ENCODE assay signal across 8 mouse cellular contexts in the genomic region with DNA sequence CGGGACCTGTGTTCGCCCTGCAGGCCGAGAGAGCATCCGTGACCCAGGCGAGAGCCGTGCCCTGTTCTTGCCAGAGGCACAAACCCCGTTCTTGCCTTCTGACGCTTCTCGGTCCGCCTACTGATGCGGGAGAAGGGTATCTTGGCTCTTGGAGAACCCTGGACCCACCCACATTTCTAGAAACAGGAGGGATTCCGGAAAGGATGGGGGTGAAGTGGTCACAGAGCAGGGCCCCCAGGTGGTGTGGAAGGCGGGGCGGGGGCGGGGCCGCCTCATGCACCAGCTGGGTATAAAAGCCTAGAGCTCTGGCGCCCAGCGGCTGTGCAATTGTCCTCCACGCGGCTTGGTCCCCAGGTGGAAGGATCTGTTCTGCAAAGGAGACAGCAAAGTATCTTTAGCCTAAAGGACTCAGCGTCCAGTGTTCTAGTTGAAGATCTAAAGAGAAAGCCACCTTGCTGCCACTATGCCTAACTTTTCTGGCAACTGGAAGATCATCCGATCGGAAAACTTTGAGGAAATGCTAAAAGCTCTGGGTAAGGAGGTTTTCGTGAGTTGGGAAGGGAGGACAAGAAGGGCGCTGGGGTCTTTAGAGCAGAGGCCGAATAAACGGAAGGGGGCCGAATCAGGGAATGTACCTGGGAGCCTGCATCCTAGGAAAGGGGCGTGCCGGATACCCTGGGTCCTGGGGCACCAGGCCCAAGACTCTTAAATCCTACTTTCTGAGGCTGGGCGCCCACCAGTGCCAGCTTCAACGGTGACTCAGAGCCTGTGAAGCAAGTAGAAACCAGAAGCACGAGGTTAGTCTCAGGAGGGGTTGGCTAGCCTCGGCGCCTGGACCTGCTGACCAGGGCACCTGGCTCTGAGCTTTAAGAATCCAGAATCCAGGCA. TPM values are rescaled to one million over a fixed set of nuclear protein-coding genes. Genes with fewer than 3 reads are reported as not detected.
A peak's percentile ranks its signal among the peaks of the same experiment; 100 is the strongest.
DNase-seq lines count a peak whose midpoint lies in the region; ATAC-seq lines count a peak whose summit lies in the region.

Crabp2 (plus strand) TSS at position 289 of the 888 bp plus-strand sequence.

- peak within 1 kb of the TSS; percentile 96 for H3K27ac ChIP-seq in limb, embryonic 12.5 days
- no peak within 1 kb of the TSS for H3K27ac ChIP-seq in neural tube, embryonic 15.5 days (replicated peaks)

- DNase-seq in adrenal gland, postnatal 10 days, result peak; percentile 16
- DNase-seq in adrenal gland, adult 2 months, result no peak
- DNase-seq in thymus, postnatal 4 days, result peak; percentile 35
- DNase-seq in thymus, postnatal 36 days, result no peak
- DNase-seq in cerebellum, postnatal 4 days (ENCODE audit: low spot score in 2 of 2), result no peak
- no peak for DNase-seq in urinary bladder, adult 2 months (ENCODE audit: low spot score)

- peak within 1 kb of the TSS; percentile 68 for H3K4me3 ChIP-seq in limb, embryonic 12.5 days (replicated peaks)
- H3K4me3 ChIP-seq in neural tube, embryonic 15.5 days (replicated peaks), result peak within 1 kb of the TSS; percentile 35

- H3K4me2 ChIP-seq in limb, embryonic 12.5 days, result peak within 1 kb of the TSS; percentile 82
- peak within 1 kb of the TSS; percentile 82 for H3K4me2 ChIP-seq in neural tube, embryonic 15.5 days

- H3K4me1 ChIP-seq in limb, embryonic 12.5 days (replicated peaks), result peaks cover 81% of the 10 kb centered on the region
- H3K4me1 ChIP-seq in neural tube, embryonic 15.5 days, result peaks cover 79% of the 10 kb centered on the region

- ATAC-seq in limb, embryonic 12.5 days (ENCODE audit: insufficient number of reproducible peaks, insufficient read depth, low FRiP score, low TSS enrichment, low read depth), result peak; percentile 19; the same call in 1 of the 2 replicates
- no peak for ATAC-seq in neural tube, embryonic 15.5 days (ENCODE audit: low FRiP score)

- peak within 1 kb of the TSS; percentile 78 for H3K9ac ChIP-seq in limb, embryonic 12.5 days (replicated peaks)
- peak within 1 kb of the TSS; percentile 42; the same call in 1 of the 2 replicates for H3K9ac ChIP-seq in neural tube, embryonic 15.5 days (replicated peaks)

- WGBS in limb, embryonic 12.5 days, result under 1% methylated on average over 35 of the region's 35 CpGs
- WGBS in neural tube, embryonic 15.5 days, result 2% methylated on average over 35 of the region's 35 CpGs

- no peaks in the 10 kb centered on the region for H3K9me3 ChIP-seq in limb, embryonic 12.5 days
- H3K9me3 ChIP-seq in neural tube, embryonic 15.5 days (replicated peaks), result no peaks in the 10 kb centered on the region

- peaks cover 20% of the 10 kb centered on the region for H3K36me3 ChIP-seq in limb, embryonic 12.5 days
- H3K36me3 ChIP-seq in neural tube, embryonic 15.5 days, result no peaks in the 10 kb centered on the region

- H3K27me3 ChIP-seq in limb, embryonic 12.5 days, result no peaks in the 10 kb centered on the region
- H3K27me3 ChIP-seq in neural tube, embryonic 15.5 days (replicated peaks), result no peaks in the 10 kb centered on the region

RNA-seq across cellular contexts. Expression of gene Crabp2, which starts in this region (rescaled TPM):
- total RNA-seq in adrenal gland, postnatal 10 days (2021), result under 1 TPM; 0.48 to 0.76 TPM
- total RNA-seq in adrenal gland, adult 2 months (2021), result under 1 TPM; 0.52 to 0.72 TPM
- 0.47 TPM in 1 of 2 replicates, not detected in the other for polyA plus RNA-seq in adrenal gland, adult 2 months (2012; rRNA removed)
- 614 and 667 TPM in 2 replicates for polyA plus RNA-seq in limb, embryonic 12.5 days (2016; fragmentation: Nextera tagmentation; extraction: Ambion mirVana)
- 81.1 and 86.0 TPM in 2 replicates for polyA plus RNA-seq in neural tube, embryonic 15.5 days (2015; fragmentation: Nextera tagmentation; extraction: Ambion mirVana)
- polyA plus RNA-seq in urinary bladder, adult 2 months (2012; rRNA removed), result 0.91 and 1.4 TPM in 2 replicates

Comparison
In these comparisons a context has a peak if more than half of its experiments do, and no peak if none do; other contexts are left out.
1. RNA of gene Crabp2 (polyA plus RNA-seq): 614 to 667 TPM in limb, embryonic 12.5 days and 81.1 to 86.0 TPM in neural tube, embryonic 15.5 days; 0.91 to 1.4 TPM in urinary bladder, adult 2 months and 0.47 TPM in adrenal gland, adult 2 months; every median in the first group is over 10 times any median in the second.
2. Peak in DNase-seq in adrenal gland, postnatal 10 days; RNA of the gene not detected or under 1 TPM.